In the genomic region with DNA sequence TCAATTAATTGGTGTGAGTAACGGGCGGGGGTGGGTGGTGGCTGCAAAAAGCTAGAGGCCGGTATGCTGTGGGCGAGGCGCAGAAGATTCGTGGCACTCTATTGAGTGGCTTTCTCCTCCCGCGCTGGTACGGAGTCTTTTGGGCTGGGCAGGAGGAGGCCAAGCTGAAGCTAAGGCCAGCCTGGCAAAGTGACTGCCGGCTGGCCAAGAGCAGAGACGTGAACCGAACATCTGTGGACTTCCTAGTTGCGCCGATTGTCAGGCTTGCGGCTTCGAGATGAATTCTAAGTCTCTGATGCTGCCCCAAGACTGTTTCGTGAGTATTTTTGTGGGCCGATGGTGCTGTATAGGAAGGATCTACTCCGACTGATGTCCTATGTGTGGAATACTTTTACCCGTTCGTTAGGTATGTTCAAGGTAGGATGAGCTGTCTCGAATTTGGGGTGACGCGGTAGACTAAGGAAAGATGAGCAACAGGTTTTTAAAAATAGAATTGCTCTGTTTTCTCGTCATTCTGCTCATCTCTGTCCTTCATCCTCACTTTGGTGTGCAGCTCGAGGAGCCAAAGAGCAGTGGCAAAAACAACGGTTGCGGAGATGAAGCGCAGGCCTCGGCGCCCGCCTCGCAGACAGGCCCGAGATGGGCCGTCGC, we compare ENCODE assay signal across 16 mouse cellular contexts. TPM values are rescaled to one million over a fixed set of nuclear protein-coding genes. Genes with fewer than 3 reads are reported as not detected.
DNase-seq lines count a peak whose midpoint lies in the region; ATAC-seq lines count a peak whose summit lies in the region.
"Had no signal": no experiment of that assay in that cellular context is flagged by ENCODE, and none has a peak within 500 bp of the region (broad histone marks: within the 10 kb centered on the region; RNA-seq: fewer than 3 reads in every experiment).

No protein-coding gene starts in this region.

- H3K4me2 ChIP-seq in heart, embryonic 12.5 days: peak overlapping the region; percentile 76
- H3K4me2 ChIP-seq in lung, embryonic 15.5 days: peak overlapping the region; percentile 78
- no peak overlapping the region for H3K4me2 ChIP-seq in forebrain, embryonic 14.5 days (ENCODE audit: low read length)
- H3K4me2 ChIP-seq in neural tube, embryonic 13.5 days: peak overlapping the region; percentile 50; the same call in 1 of the 2 replicates

- no peak overlapping the region for H3K9ac ChIP-seq in heart, embryonic 12.5 days
- H3K9ac ChIP-seq in lung, embryonic 15.5 days: no peak overlapping the region
- H3K9ac ChIP-seq in forebrain, embryonic 14.5 days (ENCODE audit: low read length): no peak overlapping the region
- no peak overlapping the region for H3K9ac ChIP-seq in neural tube, embryonic 13.5 days
- H3K9ac ChIP-seq: liver, embryonic 14.5 days had no signal

- H3K27ac ChIP-seq in heart, embryonic 12.5 days (ENCODE audit: poor library complexity, severe bottlenecking): no peak overlapping the region
- H3K27ac ChIP-seq in lung, embryonic 15.5 days: no peak overlapping the region
- H3K27ac ChIP-seq in forebrain, embryonic 14.5 days (ENCODE audit: low read depth, low read length): no peak overlapping the region
- H3K27ac ChIP-seq in neural tube, embryonic 13.5 days (replicated peaks): no peak overlapping the region
- H3K27ac ChIP-seq: liver, embryonic 14.5 days had no signal

- H3K36me3 ChIP-seq in heart, embryonic 12.5 days: no peaks in the 10 kb centered on the region
- H3K36me3 ChIP-seq in lung, embryonic 15.5 days: no peaks in the 10 kb centered on the region
- no peaks in the 10 kb centered on the region for H3K36me3 ChIP-seq in forebrain, embryonic 14.5 days (ENCODE audit: control insufficient read depth, insufficient read depth, low read length)
- no peaks in the 10 kb centered on the region for H3K36me3 ChIP-seq in neural tube, embryonic 13.5 days

- DNase-seq in heart, postnatal 36 days: no peak
- no peak for DNase-seq in lung, postnatal 10 days
- DNase-seq in forebrain, embryonic 14.5 days (ENCODE audit: low spot score): no peak
- no peak for DNase-seq in urinary bladder, postnatal 36 days (ENCODE audit: low spot score in 2 of 2)
- DNase-seq in frontal cortex, postnatal 14 days (ENCODE audit: low spot score in 2 of 2): no peak
- DNase-seq: cerebellum, adult 9-11 months; right cerebral cortex, adult 18-20 months had no signal

- H3K4me3 ChIP-seq in heart, embryonic 12.5 days: peak overlapping the region; percentile 48; the same call in 1 of the 2 replicates
- H3K4me3 ChIP-seq in lung, embryonic 15.5 days: no peak overlapping the region
- H3K4me3 ChIP-seq in forebrain, embryonic 14.5 days (ENCODE audit: low read depth, low read length): no peak overlapping the region
- H3K4me3 ChIP-seq in neural tube, embryonic 13.5 days: no peak overlapping the region

- 3% methylated on average over 36 of the region's 36 CpGs for WGBS in heart, embryonic 12.5 days
- 2% methylated on average over 36 of the region's 36 CpGs for WGBS in lung, embryonic 15.5 days
- WGBS in forebrain, embryonic 14.5 days: 2% methylated on average over 36 of the region's 36 CpGs
- WGBS in neural tube, embryonic 13.5 days: under 1% methylated on average over 36 of the region's 36 CpGs

- peaks cover 89% of the 10 kb centered on the region for H3K27me3 ChIP-seq in heart, embryonic 12.5 days (replicated peaks)
- H3K27me3 ChIP-seq in lung, embryonic 15.5 days: peaks cover 96% of the 10 kb centered on the region
- H3K27me3 ChIP-seq in forebrain, embryonic 14.5 days (replicated peaks; ENCODE audit: control insufficient read depth, insufficient read depth, low read length): peaks cover 94% of the 10 kb centered on the region
- peaks cover 99% of the 10 kb centered on the region for H3K27me3 ChIP-seq in neural tube, embryonic 13.5 days

- H3K9me3 ChIP-seq in heart, embryonic 12.5 days (replicated peaks): no peaks in the 10 kb centered on the region
- no peaks in the 10 kb centered on the region for H3K9me3 ChIP-seq in lung, embryonic 15.5 days
- H3K9me3 ChIP-seq in forebrain, embryonic 14.5 days (replicated peaks; ENCODE audit: control insufficient read depth, low read length): no peaks in the 10 kb centered on the region
- H3K9me3 ChIP-seq in neural tube, embryonic 13.5 days: no peaks in the 10 kb centered on the region

- ATAC-seq in heart, embryonic 12.5 days (ENCODE audit: insufficient number of reproducible peaks, low FRiP score): no peak
- ATAC-seq in lung, embryonic 15.5 days (ENCODE audit: borderline replicate concordance, extremely low read depth, low FRiP score, low TSS enrichment): 0 out of 2 replicates have a peak, but pooled peaks have one; percentile 14
- ATAC-seq in forebrain, embryonic 14.5 days: 0 out of 2 replicates have a peak, but pooled peaks have one; percentile 5
- ATAC-seq in neural tube, embryonic 13.5 days (ENCODE audit: low read depth): no peak

- peaks cover 13% of the 10 kb centered on the region for H3K4me1 ChIP-seq in heart, embryonic 12.5 days (replicated peaks)
- peaks cover 12% of the 10 kb centered on the region for H3K4me1 ChIP-seq in lung, embryonic 15.5 days
- 0 out of 2 replicates have a peak, but pooled peaks cover 3% of the 10 kb centered on the region for H3K4me1 ChIP-seq in forebrain, embryonic 14.5 days (ENCODE audit: control insufficient read depth, insufficient read depth, low read length)
- H3K4me1 ChIP-seq in neural tube, embryonic 13.5 days (replicated peaks): peaks cover 13% of the 10 kb centered on the region

- intact Hi-C loops in heart, postnatal 36 days (cut with DNase I): no loop called here

RNA-seq across cellular contexts. Expression of a gene that starts 0.8 kb away (rescaled TPM):
- 0.09 and 0.12 TPM in 2 replicates for polyA plus RNA-seq in heart, embryonic 12.5 days (2016; fragmentation: Nextera tagmentation; extraction: Ambion mirVana)
- not detected for total RNA-seq in heart, postnatal 36 days (2021)
- polyA plus RNA-seq in lung, embryonic 15.5 days (2015; fragmentation: Nextera tagmentation; extraction: Ambion mirVana): not detected in 2 replicates
- polyA plus RNA-seq in forebrain, embryonic 14.5 days (2014; fragmentation: Nextera tagmentation; extraction: Ambion mirVana): not detected in 2 replicates
- polyA plus RNA-seq in neural tube, embryonic 13.5 days (2015; fragmentation: Nextera tagmentation; extraction: Ambion mirVana): 0.10 and 0.19 TPM in 2 replicates
- total RNA-seq: granulocyte monocyte progenitor cell, adult 5-6 weeks; monocyte, adult 5-6 weeks had no signal
- polyA plus RNA-seq: C2C12; large intestine, adult 2 months; testis, adult 2 months had no signal

RNA-seq across cellular contexts. Expression of a gene that starts 7.5 kb away (rescaled TPM):
- 0.14 and 0.15 TPM in 2 replicates for polyA plus RNA-seq in heart, embryonic 12.5 days (2016; fragmentation: Nextera tagmentation; extraction: Ambion mirVana)
- not detected for total RNA-seq in heart, postnatal 36 days (2021)
- polyA plus RNA-seq in lung, embryonic 15.5 days (2015; fragmentation: Nextera tagmentation; extraction: Ambion mirVana): not detected in 2 replicates
- polyA plus RNA-seq in forebrain, embryonic 14.5 days (2014; fragmentation: Nextera tagmentation; extraction: Ambion mirVana): not detected in 2 replicates
- 0.50 and 1.7 TPM in 2 replicates for polyA plus RNA-seq in neural tube, embryonic 13.5 days (2015; fragmentation: Nextera tagmentation; extraction: Ambion mirVana)
- total RNA-seq: granulocyte monocyte progenitor cell, adult 5-6 weeks; monocyte, adult 5-6 weeks had no signal
- polyA plus RNA-seq: C2C12; large intestine, adult 2 months; testis, adult 2 months had no signal

RNA-seq across cellular contexts. Expression of a gene that starts 8.0 kb away (rescaled TPM):
- not detected in 2 replicates for polyA plus RNA-seq in heart, embryonic 12.5 days (2016; fragmentation: Nextera tagmentation; extraction: Ambion mirVana)
- not detected for total RNA-seq in heart, postnatal 36 days (2021)
- polyA plus RNA-seq in lung, embryonic 15.5 days (2015; fragmentation: Nextera tagmentation; extraction: Ambion mirVana): not detected in 2 replicates
- not detected in 2 replicates for polyA plus RNA-seq in forebrain, embryonic 14.5 days (2014; fragmentation: Nextera tagmentation; extraction: Ambion mirVana)
- polyA plus RNA-seq in neural tube, embryonic 13.5 days (2015; fragmentation: Nextera tagmentation; extraction: Ambion mirVana): 0.43 and 0.67 TPM in 2 replicates
- total RNA-seq: granulocyte monocyte progenitor cell, adult 5-6 weeks; monocyte, adult 5-6 weeks had no signal
- polyA plus RNA-seq: C2C12; large intestine, adult 2 months had no signal

RNA-seq across cellular contexts. Expression of a gene that starts 12.0 kb away (rescaled TPM):
- polyA plus RNA-seq in heart, embryonic 12.5 days (2016; fragmentation: Nextera tagmentation; extraction: Ambion mirVana): not detected in 2 replicates
- total RNA-seq in heart, postnatal 36 days (2021): not detected
- polyA plus RNA-seq in lung, embryonic 15.5 days (2015; fragmentation: Nextera tagmentation; extraction: Ambion mirVana): not detected in 2 replicates
- polyA plus RNA-seq in forebrain, embryonic 14.5 days (2014; fragmentation: Nextera tagmentation; extraction: Ambion mirVana): not detected in 2 replicates
- polyA plus RNA-seq in neural tube, embryonic 13.5 days (2015; fragmentation: Nextera tagmentation; extraction: Ambion mirVana): 4.0 and 6.5 TPM in 2 replicates
- total RNA-seq: granulocyte monocyte progenitor cell, adult 5-6 weeks; monocyte, adult 5-6 weeks had no signal
- polyA plus RNA-seq: C2C12; large intestine, adult 2 months; testis, adult 2 months had no signal

RNA-seq across cellular contexts. Expression of a gene that starts 24.4 kb away (rescaled TPM):
- polyA plus RNA-seq in heart, embryonic 12.5 days (2016; fragmentation: Nextera tagmentation; extraction: Ambion mirVana): 0.10 TPM in 1 of 2 replicates, not detected in the other
- total RNA-seq in heart, postnatal 36 days (2021): under 1 TPM in 1 of 2 experiments, not detected in 1; 0.22 TPM
- polyA plus RNA-seq in lung, embryonic 15.5 days (2015; fragmentation: Nextera tagmentation; extraction: Ambion mirVana): 0.14 and 0.34 TPM in 2 replicates
- polyA plus RNA-seq in forebrain, embryonic 14.5 days (2014; fragmentation: Nextera tagmentation; extraction: Ambion mirVana): not detected in 2 replicates
- polyA plus RNA-seq in neural tube, embryonic 13.5 days (2015; fragmentation: Nextera tagmentation; extraction: Ambion mirVana): 87.2 and 132 TPM in 2 replicates
- total RNA-seq: granulocyte monocyte progenitor cell, adult 5-6 weeks; monocyte, adult 5-6 weeks had no signal
- polyA plus RNA-seq: C2C12; large intestine, adult 2 months had no signal

Comparison
In these comparisons a context has a peak if more than half of its experiments do, and no peak if none do; other contexts are left out.
1. ATAC-seq: peak in lung, embryonic 15.5 days (single experiment) and forebrain, embryonic 14.5 days (single experiment); none in heart, embryonic 12.5 days (single experiment) and neural tube, embryonic 13.5 days (single experiment).